Mouse (Mus musculus): ENCODE results near the gene Sytl3.
"Not testable (repeated sequence)": the region's sequence is repeated elsewhere in the genome, so short reads cannot be mapped to it uniquely, and the experiment has no call there.

DNA sequence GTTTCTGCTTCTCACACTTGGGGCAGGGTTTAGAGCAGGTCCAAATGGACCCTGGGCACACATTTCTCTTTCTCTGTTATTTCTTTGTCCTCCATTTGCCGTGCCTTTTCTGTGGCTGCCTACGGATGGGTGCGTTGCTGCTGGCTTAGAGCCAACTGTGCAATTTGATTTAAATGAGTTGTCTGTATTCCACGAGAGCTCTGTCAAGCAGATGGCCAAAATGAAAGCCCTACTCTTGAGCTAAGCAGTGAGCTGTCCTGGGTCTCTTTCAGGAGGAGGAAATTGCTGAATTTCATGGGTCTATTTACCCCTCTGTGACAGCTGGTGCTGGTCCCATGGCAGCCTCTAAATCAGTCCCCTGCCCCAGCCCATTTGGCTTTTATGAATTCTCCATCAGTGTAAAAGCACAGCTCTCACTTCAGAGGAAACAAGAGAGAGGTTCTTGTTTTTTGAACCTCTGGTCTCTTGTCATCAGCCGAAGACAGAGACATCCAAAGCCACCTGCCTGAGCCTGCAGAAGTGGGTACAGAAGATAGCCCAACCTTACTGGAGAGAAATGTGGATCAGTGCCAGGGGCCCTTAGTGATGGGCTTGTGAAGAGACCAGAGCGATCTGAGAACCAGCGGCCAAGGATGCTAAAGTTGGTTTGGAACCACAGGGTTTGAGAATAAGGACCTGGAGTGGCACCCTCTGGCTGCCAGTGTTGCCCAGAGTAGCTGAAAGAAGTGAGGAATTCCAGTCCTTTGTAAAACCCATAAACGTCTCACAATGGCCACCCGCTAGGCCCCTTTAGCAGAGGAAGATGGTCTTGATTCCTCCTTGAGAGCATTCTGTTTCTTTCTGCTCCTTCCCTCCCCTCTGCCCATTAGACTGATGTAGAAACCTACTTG is 44.7 kb downstream of the Sytl3 start:
- not testable (repeated sequence) for TF ChIP-seq POLR2A (IDR thresholded peaks at IDR 0.05; ENCODE audit: low read depth, low read length); CTCF (conservative IDR thresholded peaks at IDR 0.05 in 1 of 2, IDR thresholded peaks at IDR 0.05 in 1 of 2; ENCODE audit: low read depth in 2 of 2, low read length in 2 of 2); MXI1 (IDR thresholded peaks at IDR 0.05; ENCODE audit: low read depth, low read length); CHD2 (IDR thresholded peaks at IDR 0.05; ENCODE audit: low read length)

Measured in CH12.LX (cell line).